27 mouse cellular contexts compared by ENCODE assay signal in the genomic region with DNA sequence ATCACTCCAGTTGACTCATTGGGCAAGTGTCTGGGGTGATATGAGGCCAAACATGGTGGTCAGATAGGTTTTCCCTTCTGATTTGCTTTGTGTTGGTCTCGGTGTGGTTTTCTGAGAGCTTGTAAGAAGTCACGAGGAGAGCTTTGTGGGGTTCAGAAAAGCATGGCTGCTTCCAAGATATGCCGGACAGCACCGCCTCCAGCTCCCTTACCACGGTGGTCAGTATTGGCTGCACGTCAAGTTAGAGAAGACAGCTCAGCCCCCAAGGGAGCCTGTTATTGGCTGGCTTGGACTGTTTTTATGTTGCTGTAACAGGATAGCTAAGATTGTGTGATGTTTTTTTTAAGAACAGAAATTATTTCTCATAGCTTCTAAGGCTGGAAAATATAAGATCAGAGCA.
DNase-seq lines count a peak whose midpoint lies in the region; ATAC-seq and TF ChIP-seq lines count a peak whose summit lies in the region.
"Had no signal": no experiment of that assay in that cellular context is flagged by ENCODE, and none has a peak within 500 bp of the region (broad histone marks: within the 10 kb centered on the region; RNA-seq: fewer than 3 reads in every experiment).

No protein-coding gene starts in this region.

- 67% methylated on average over 6 of the region's 6 CpGs for WGBS in kidney, embryonic 14.5 days
- 71% methylated on average over 6 of the region's 6 CpGs for WGBS in lung, embryonic 14.5 days

- intact Hi-C loops in gastrocnemius, postnatal 36 days (cut with DNase I): no loop called here

- no peaks in the 10 kb centered on the region for H3K4me1 ChIP-seq in kidney, embryonic 14.5 days (ENCODE audit: control insufficient read depth, insufficient read depth, low read length)
- no peaks in the 10 kb centered on the region for H3K4me1 ChIP-seq in lung, embryonic 14.5 days (ENCODE audit: insufficient read depth)
- H3K4me1 ChIP-seq: forebrain, embryonic 13.5 days; hindbrain, embryonic 12.5 days; intestine, embryonic 15.5 days; liver, embryonic 13.5 days; midbrain, embryonic 15.5 days had no signal

- H3K27me3 ChIP-seq in kidney, embryonic 14.5 days (ENCODE audit: control insufficient read depth, insufficient read depth, low read length): no peaks in the 10 kb centered on the region
- H3K27me3 ChIP-seq in lung, embryonic 14.5 days (ENCODE audit: insufficient read depth, low read length): no peaks in the 10 kb centered on the region
- H3K27me3 ChIP-seq: embryonic facial prominence, embryonic 12.5 days; forebrain, embryonic 13.5 days; heart, embryonic 12.5 days; hindbrain, embryonic 12.5 days; intestine, embryonic 15.5 days; limb, embryonic 15.5 days; liver, embryonic 13.5 days; midbrain, embryonic 15.5 days had no signal

- no peaks in the 10 kb centered on the region for H3K36me3 ChIP-seq in kidney, embryonic 14.5 days (ENCODE audit: control insufficient read depth, insufficient read depth, low read length)
- H3K36me3 ChIP-seq in lung, embryonic 14.5 days (ENCODE audit: insufficient read depth): no peaks in the 10 kb centered on the region
- H3K36me3 ChIP-seq: embryonic facial prominence, embryonic 12.5 days; heart, embryonic 12.5 days; hindbrain, embryonic 12.5 days; intestine, embryonic 15.5 days; limb, embryonic 15.5 days; liver, embryonic 13.5 days; midbrain, embryonic 15.5 days had no signal

- DNase-seq in gastrocnemius, postnatal 10 days: peak; percentile 6
- DNase-seq in gastrocnemius, postnatal 36 days: no peak
- DNase-seq in kidney, adult 9 months: peak; percentile 12
- peak; percentile 24 for DNase-seq in lung, embryonic 14.5 days
- DNase-seq in lung, postnatal 4 days: no peak
- peak; percentile 9 for DNase-seq in skeletal muscle tissue, adult 2 months (ENCODE audit: low read depth, low spot score)
- DNase-seq: adrenal gland, postnatal 10 days; cerebellum, adult 8-10 months; cerebellum, postnatal 25 days; heart, adult 2 months; liver, embryonic 13.5 days; lung, adult 18-20 months; lung, postnatal 10 days; thymus, adult 18-20 months; thymus, postnatal 36 days had no signal

- no peak overlapping the region for H3K4me2 ChIP-seq in kidney, embryonic 14.5 days (replicated peaks; ENCODE audit: low read depth, low read length)
- H3K4me2 ChIP-seq in lung, embryonic 14.5 days: no peak overlapping the region
- H3K4me2 ChIP-seq: embryonic facial prominence, embryonic 12.5 days; forebrain, embryonic 13.5 days; heart, embryonic 12.5 days; hindbrain, embryonic 12.5 days; intestine, embryonic 15.5 days; limb, embryonic 15.5 days; liver, embryonic 13.5 days; midbrain, embryonic 15.5 days had no signal

- no peak overlapping the region for H3K4me3 ChIP-seq in kidney, embryonic 14.5 days (ENCODE audit: low read length)
- H3K4me3 ChIP-seq in lung, embryonic 14.5 days (ENCODE audit: low read depth, low read length): no peak overlapping the region
- H3K4me3 ChIP-seq: embryonic facial prominence, embryonic 12.5 days; forebrain, embryonic 13.5 days; heart, adult 2 months; heart, embryonic 12.5 days; hindbrain, embryonic 12.5 days; intestine, embryonic 15.5 days; layer of hippocampus, adult 2 months; limb, embryonic 15.5 days; liver, embryonic 13.5 days; midbrain, embryonic 15.5 days had no signal

- no peak overlapping the region for H3K27ac ChIP-seq in kidney, embryonic 14.5 days (ENCODE audit: low read depth, low read length)
- H3K27ac ChIP-seq in lung, embryonic 14.5 days (ENCODE audit: low read depth): no peak overlapping the region
- H3K27ac ChIP-seq: embryonic facial prominence, embryonic 12.5 days; forebrain, embryonic 13.5 days; heart, adult 2 months; hindbrain, embryonic 12.5 days; hindbrain, postnatal 0 days; intestine, embryonic 15.5 days; layer of hippocampus, adult 2 months; limb, embryonic 15.5 days; liver, embryonic 13.5 days; midbrain, embryonic 15.5 days; stomach, postnatal 0 days had no signal

- no peaks in the 10 kb centered on the region for H3K9me3 ChIP-seq in kidney, embryonic 14.5 days (ENCODE audit: control insufficient read depth, low read length)
- no peaks in the 10 kb centered on the region for H3K9me3 ChIP-seq in lung, embryonic 14.5 days (ENCODE audit: low read depth, low read length)
- H3K9me3 ChIP-seq: embryonic facial prominence, embryonic 12.5 days; forebrain, embryonic 13.5 days; heart, embryonic 12.5 days; hindbrain, embryonic 12.5 days; intestine, embryonic 15.5 days; limb, embryonic 15.5 days; liver, embryonic 13.5 days; midbrain, embryonic 15.5 days had no signal

- ATAC-seq in kidney, embryonic 14.5 days (ENCODE audit: low FRiP score, low TSS enrichment): no peak
- no peak for ATAC-seq in lung, embryonic 14.5 days (ENCODE audit: insufficient read depth)
- no peak for ATAC-seq in erythroblast, adult 5-6 weeks (replicated peaks; ENCODE audit: low FRiP score, poor library complexity, severe bottlenecking)
- ATAC-seq: forebrain, embryonic 13.5 days; hindbrain, postnatal 0 days; intestine, embryonic 15.5 days; midbrain, embryonic 15.5 days had no signal

- no peak overlapping the region for H3K9ac ChIP-seq in kidney, embryonic 14.5 days (ENCODE audit: low read depth, low read length)
- H3K9ac ChIP-seq in lung, embryonic 14.5 days: no peak overlapping the region
- H3K9ac ChIP-seq: embryonic facial prominence, embryonic 12.5 days; forebrain, embryonic 13.5 days; heart, embryonic 12.5 days; hindbrain, embryonic 12.5 days; intestine, embryonic 15.5 days; limb, embryonic 15.5 days; liver, embryonic 13.5 days; midbrain, embryonic 15.5 days had no signal

- TF ChIP-seq CTCF in lung, embryonic 14.5 days (IDR thresholded peaks at IDR 0.05; ENCODE audit: low read depth): no peak

Comparison
In these comparisons a context has a peak if more than half of its experiments do, and no peak if none do; other contexts are left out.
1. DNase-seq: peak in gastrocnemius, postnatal 10 days (single experiment), kidney, adult 9 months (single experiment), lung, embryonic 14.5 days (single experiment) and skeletal muscle tissue, adult 2 months (single experiment); none in gastrocnemius, postnatal 36 days (0 of 2) and lung, postnatal 4 days (0 of 2).